Mouse (Mus musculus) lung, embryonic 16.5 days (tissue): Measurements from ENCODE around the gene Dclk1. TPM values are rescaled to one million over a fixed set of nuclear protein-coding genes. Genes with fewer than 3 reads are reported as not detected.
A peak's percentile ranks its signal among the peaks of the same experiment; 100 is the strongest.

ENCODE experiments used
- ATAC-seq: fragments of 200-750 bp; cut with Nextera tagmentation; 2 replicates; pipeline ENCODE4 v1.8.0; 2017; ENCODE audit warnings: low read depth, mild to moderate bottlenecking, moderate library complexity
- H3K27ac ChIP-seq: fragments of 300-500 bp; sonication (generic); 2 replicates; pipeline ENCODE4 v1.5.1; 2014; ENCODE audit warnings: mild to moderate bottlenecking, control low read depth, low read length
- H3K27me3 ChIP-seq: fragments of 300-500 bp; sonication (generic); 2 replicates; pipeline ENCODE4 v1.6.1; 2014; ENCODE audit warnings: low read depth, low read length, mixed read lengths; ENCODE audit not compliant: control insufficient read depth, insufficient read depth
- H3K36me3 ChIP-seq: fragments of 300-500 bp; sonication (generic); 2 replicates; pipeline ENCODE4 v1.6.1; 2014; ENCODE audit warnings: low read length; ENCODE audit not compliant: control insufficient read depth, insufficient read depth
- H3K4me1 ChIP-seq: fragments of 300-500 bp; sonication (generic); replicated peaks from 2 replicates; pipeline ENCODE4 v1.6.1; 2014; ENCODE audit warnings: low read length, mixed read lengths; ENCODE audit not compliant: control insufficient read depth, insufficient read depth
- H3K4me2 ChIP-seq: fragments of 300-500 bp; sonication (generic); 2 replicates; pipeline ENCODE4 v1.6.1; 2014; ENCODE audit warnings: low read depth, low read length, control low read depth
- H3K4me3 ChIP-seq: fragments of 300-500 bp; sonication (generic); 2 replicates; pipeline ENCODE4 v1.5.1; 2014; ENCODE audit warnings: mild to moderate bottlenecking, low read length, control low read depth
- H3K9ac ChIP-seq: fragments of 300-500 bp; sonication (generic); 2 replicates; pipeline ENCODE4 v1.6.1; 2014; ENCODE audit warnings: low read length, control low read depth
- H3K9me3 ChIP-seq: fragments of 300-500 bp; sonication (generic); 2 replicates; pipeline ENCODE4 v1.6.1; 2016; ENCODE audit warnings: low read length; ENCODE audit not compliant: control insufficient read depth
- WGBS: fragments of 180-500 bp; shearing (Covaris S2); extraction: QIAGEN DNeasy Blood & Tissue Kit; methylation state at CpG from one replicate; pipeline ENCODE4 v1.1.7; 2014; 5-methylcytosine and 5-hydroxymethylcytosine counted together
- polyA plus RNA-seq: library from polyadenylated mRNA; unstranded; fragments of >200 nt; fragmentation: Nextera tagmentation; extraction: Ambion mirVana; gene quantifications from 2 replicates; pipeline ENCODE4 v1.2.1, GENCODE M21; 2015

Gene Dclk1
- polyA plus RNA-seq, 1 experiment from 2014 or later: 10.3 TPM

DNA sequence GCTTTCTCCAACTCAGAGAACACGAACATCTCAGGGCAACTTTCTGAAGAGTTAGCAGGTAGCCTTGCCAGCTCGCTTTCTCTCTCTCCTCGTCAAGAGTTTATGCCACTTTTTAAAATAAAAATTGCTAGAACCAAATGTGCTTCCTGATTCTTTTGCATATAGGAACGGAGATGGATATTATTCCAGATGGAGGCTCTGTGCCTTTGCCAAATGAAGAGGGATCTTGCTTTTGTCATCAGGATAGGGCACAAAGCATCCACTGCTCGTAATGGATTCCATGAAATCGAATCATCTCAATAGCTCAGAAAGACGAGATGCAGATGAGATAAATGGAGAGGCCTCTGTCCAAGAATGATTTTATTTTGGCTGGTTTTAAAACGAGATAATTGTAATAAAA, 201.1 kb downstream of the Dclk1 start:
- Histone ChIP-seq H3K9ac (no peak overlapping the region), H3K4me1 (no peaks in the 10 kb centered on the region), H3K4me2 (no peak overlapping the region), H3K4me3 (no peak overlapping the region), H3K9me3 (no peaks in the 10 kb centered on the region), H3K27ac (no peak overlapping the region), H3K36me3 (no peaks in the 10 kb centered on the region), H3K27me3 (no peaks in the 10 kb centered on the region)
- WGBS: 79% methylated on average over 8 of the region's 8 CpGs
- no peak for ATAC-seq

DNA sequence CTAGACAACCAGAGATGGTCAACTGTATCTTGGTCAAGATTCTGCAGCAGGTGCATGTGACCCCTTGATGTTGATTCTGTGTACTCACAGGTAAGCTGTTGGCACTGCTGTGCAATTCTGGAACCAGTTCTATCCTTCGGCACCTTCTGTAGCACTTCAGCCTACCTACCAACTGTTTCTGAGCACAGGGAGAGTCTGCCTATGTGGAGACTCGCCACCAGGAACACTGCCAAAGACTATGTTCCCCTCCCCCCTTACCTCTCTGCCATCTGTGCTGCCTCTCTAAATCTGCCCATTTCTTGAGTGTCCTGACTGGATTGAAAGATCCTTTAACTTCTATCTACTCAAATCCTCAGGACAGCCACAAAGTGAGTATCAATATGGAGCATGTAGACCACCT, 201.6 kb downstream of the Dclk1 start:
- no peak overlapping the region for H3K9ac ChIP-seq
- no peaks in the 10 kb centered on the region for H3K27me3 ChIP-seq
- H3K36me3 ChIP-seq: no peaks in the 10 kb centered on the region
- WGBS: 79% methylated on average over 2 of the region's 2 CpGs
- H3K4me1 ChIP-seq: no peaks in the 10 kb centered on the region
- H3K4me3 ChIP-seq: no peak overlapping the region
- no peak for ATAC-seq
- H3K4me2 ChIP-seq: no peak overlapping the region
- no peak overlapping the region for H3K27ac ChIP-seq
- no peaks in the 10 kb centered on the region for H3K9me3 ChIP-seq

GRCm38 (mm10) chr3:55446681-55447080, 204.5 kb downstream of the Dclk1 start:
- ATAC-seq: no peak
- H3K4me2 ChIP-seq: no peak overlapping the region
- H3K4me3 ChIP-seq: no peak overlapping the region
- H3K9ac ChIP-seq: no peak overlapping the region
- no peaks in the 10 kb centered on the region for H3K36me3 ChIP-seq
- 83% methylated on average over 7 of the region's 7 CpGs for WGBS
- no peaks in the 10 kb centered on the region for H3K27me3 ChIP-seq
- no peaks in the 10 kb centered on the region for H3K4me1 ChIP-seq
- H3K27ac ChIP-seq: no peak overlapping the region
- no peaks in the 10 kb centered on the region for H3K9me3 ChIP-seq

- Histone ChIP-seq H3K27me3 (no peaks in the 10 kb centered on the region), H3K9ac (no peak overlapping the region), H3K4me2 (no peak overlapping the region), H3K4me3 (no peak overlapping the region), H3K36me3 (no peaks in the 10 kb centered on the region), H3K9me3 (no peaks in the 10 kb centered on the region), H3K27ac (no peak overlapping the region), H3K4me1 (no peaks in the 10 kb centered on the region)
- 66% methylated on average over 5 of the region's 5 CpGs for WGBS
- 0 out of 2 replicates have a peak, but pooled peaks have one; percentile 45 for ATAC-seq
These were observed 205.6 kb downstream of the Dclk1 start for GRCm38 (mm10) chr3:55447486-55448460.

DNA sequence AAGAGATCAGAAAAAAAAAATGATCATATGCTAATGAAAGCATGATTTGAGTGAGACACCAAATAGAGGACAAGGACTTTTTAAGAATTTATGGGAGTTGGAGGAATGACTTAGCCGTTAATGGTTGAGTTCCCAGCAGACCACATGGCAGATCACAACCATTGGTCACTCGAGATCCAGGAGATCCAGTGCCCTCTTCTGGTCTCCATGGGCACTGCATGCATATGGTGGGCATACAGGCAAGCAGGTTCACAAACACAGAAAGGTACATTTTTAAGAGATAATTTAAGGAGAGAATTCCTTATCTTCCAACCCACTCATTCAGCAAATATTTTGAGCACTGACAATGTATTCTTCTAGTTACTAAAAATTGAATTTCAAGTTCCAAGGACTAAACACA, 207.0 kb downstream of the Dclk1 start:
- Histone ChIP-seq H3K9me3 (no peaks in the 10 kb centered on the region), H3K4me1 (no peaks in the 10 kb centered on the region), H3K4me3 (no peak overlapping the region), H3K4me2 (no peak overlapping the region), H3K27ac (no peak overlapping the region), H3K27me3 (no peaks in the 10 kb centered on the region), H3K36me3 (no peaks in the 10 kb centered on the region), H3K9ac (no peak overlapping the region)
- WGBS: 82% methylated on average over 2 of the region's 2 CpGs
- no peak for ATAC-seq

DNA sequence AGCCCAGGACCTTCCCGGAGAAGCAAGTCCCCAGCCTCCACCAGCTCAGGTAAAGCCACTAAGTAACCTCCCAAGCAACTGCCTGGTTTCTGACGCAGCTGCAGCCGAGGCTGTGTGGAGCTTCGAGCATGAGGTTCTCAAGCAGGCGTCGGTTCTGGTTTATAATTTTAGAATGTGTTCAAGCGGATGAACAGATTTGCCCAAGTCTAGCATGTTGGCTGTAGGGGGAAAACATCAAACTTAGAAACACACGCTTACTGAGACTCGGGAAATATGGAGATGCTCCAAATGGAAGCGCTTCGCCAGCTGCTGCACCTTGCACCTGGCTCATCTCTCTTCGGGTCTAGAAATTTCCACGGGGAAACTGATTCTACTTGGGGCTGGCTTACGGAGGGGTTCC, 208.9 kb downstream of the Dclk1 start:
- Histone ChIP-seq H3K9ac (no peak overlapping the region), H3K36me3 (no peaks in the 10 kb centered on the region), H3K4me3 (no peak overlapping the region), H3K4me1 (no peaks in the 10 kb centered on the region), H3K27ac (no peak overlapping the region), H3K9me3 (no peaks in the 10 kb centered on the region), H3K27me3 (no peaks in the 10 kb centered on the region), H3K4me2 (no peak overlapping the region)
- WGBS: 95% methylated on average over 14 of the region's 14 CpGs
- no peak for ATAC-seq

- H3K27ac ChIP-seq: no peak overlapping the region
These were observed 209.7 kb downstream of the Dclk1 start for GRCm38 (mm10) chr3:55451877-55452276.

DNA sequence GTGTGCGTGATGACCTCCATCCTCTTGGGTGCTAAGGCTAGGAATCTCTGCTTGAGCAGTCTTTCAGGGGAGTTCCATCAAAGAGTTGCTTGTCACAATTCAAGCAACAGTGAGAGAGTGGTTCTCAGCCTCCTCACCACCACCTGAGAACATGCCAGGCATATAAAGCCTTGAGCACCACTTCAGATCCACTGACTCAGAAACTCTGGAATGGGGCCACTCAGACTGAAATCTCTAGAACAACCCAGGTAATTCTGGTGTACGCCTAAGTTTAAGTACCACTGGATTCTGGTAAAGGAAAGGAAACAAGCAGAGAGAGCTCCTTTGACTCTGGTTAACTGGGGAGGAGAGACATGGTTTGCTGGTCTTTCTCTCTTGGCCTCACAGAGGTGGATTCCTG, 210.3 kb downstream of the Dclk1 start:
- WGBS: 68% methylated on average over 2 of the region's 2 CpGs
- H3K9ac ChIP-seq: no peak overlapping the region
- no peaks in the 10 kb centered on the region for H3K27me3 ChIP-seq
- H3K4me3 ChIP-seq: no peak overlapping the region
- H3K9me3 ChIP-seq: no peaks in the 10 kb centered on the region
- ATAC-seq: no peak
- no peaks in the 10 kb centered on the region for H3K36me3 ChIP-seq
- no peak overlapping the region for H3K4me2 ChIP-seq
- H3K4me1 ChIP-seq: no peaks in the 10 kb centered on the region
- no peak overlapping the region for H3K27ac ChIP-seq

More at GRCm38 (mm10) chr3:55451877-55452276, 209.7 kb downstream of the Dclk1 start:
- H3K36me3 ChIP-seq: no peaks in the 10 kb centered on the region
- H3K9ac ChIP-seq: no peak overlapping the region
- H3K4me3 ChIP-seq: no peak overlapping the region
- H3K27me3 ChIP-seq: no peaks in the 10 kb centered on the region
- no peaks in the 10 kb centered on the region for H3K9me3 ChIP-seq
- no peak for ATAC-seq
- H3K4me1 ChIP-seq: no peaks in the 10 kb centered on the region
- 82% methylated on average over 3 of the region's 3 CpGs for WGBS
- no peak overlapping the region for H3K4me2 ChIP-seq

DNA sequence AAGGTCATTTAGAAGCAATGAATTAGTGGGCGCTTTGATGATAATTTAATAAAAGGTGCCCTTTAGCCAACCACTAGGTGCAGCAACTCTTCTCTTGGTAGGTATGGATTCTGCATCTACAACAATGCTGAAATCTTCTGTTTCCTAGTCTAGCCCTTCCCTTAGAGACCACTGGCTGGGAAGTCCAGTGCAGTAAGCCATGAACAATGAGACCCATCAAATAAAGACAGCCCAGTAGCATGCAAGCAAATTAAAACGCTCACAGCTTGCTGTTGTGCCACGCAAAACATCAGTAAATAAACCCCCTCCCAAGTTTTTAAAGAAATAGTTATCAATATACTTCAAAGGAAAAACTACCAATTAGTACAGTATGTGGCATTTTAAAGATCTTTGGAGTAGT, 218.9 kb downstream of the Dclk1 start:
- no peak for ATAC-seq
- WGBS: 59% methylated on average over 3 of the region's 3 CpGs
- no peaks in the 10 kb centered on the region for H3K9me3 ChIP-seq
- H3K4me2 ChIP-seq: peak overlapping the region; percentile 56; the same call in 1 of the 2 replicates
- H3K27ac ChIP-seq: no peak overlapping the region
- H3K4me3 ChIP-seq: no peak overlapping the region
- H3K36me3 ChIP-seq: no peaks in the 10 kb centered on the region
- H3K27me3 ChIP-seq: no peaks in the 10 kb centered on the region; the same call in 1 of the 2 replicates
- H3K4me1 ChIP-seq: peaks cover 4% of the 10 kb centered on the region; the same call in 1 of the 2 replicates
- H3K9ac ChIP-seq: no peak overlapping the region
